Mouse (Mus musculus) left cerebral cortex, adult 18-20 months (tissue): ENCODE data around the gene Pappa. TPM values are rescaled to one million over a fixed set of nuclear protein-coding genes. Genes with fewer than 3 reads are reported as not detected.

Experiments used
- DNase-seq, 2 experiments: peaks; one replicate each; pipeline ENCODE4 v3.0.0; 2021 to 2022; ENCODE audit warnings: low spot score in 2 of 2, mixed read lengths in 1 of 2
- total RNA-seq, 2 experiments: library from RNA; stranded (reverse); gene quantifications; 2 replicates each; pipeline ENCODE4 v1.2.3; 2021

Gene Pappa
- total RNA-seq, 2 experiments from 2014 or later, result 0.37 to 0.56 TPM

GRCm38 (mm10) chr4:65163698-65164097 lies 39.7 kb downstream of the Pappa start:
- DNase-seq, result no peak

- DNase-seq, result no peak
These were observed 42.4 kb downstream of the Pappa start for GRCm38 (mm10) chr4:65166288-65166835.

GRCm38 (mm10) chr4:65174505-65174904 lies 50.5 kb downstream of the Pappa start:
- no peak for DNase-seq

- DNase-seq, result no peak
These were observed 54.2 kb downstream of the Pappa start for GRCm38 (mm10) chr4:65178146-65178545.

GRCm38 (mm10) chr4:65187236-65187635 lies 63.3 kb downstream of the Pappa start:
- no peak for DNase-seq

GRCm38 (mm10) chr4:65187716-65188115 lies 63.7 kb downstream of the Pappa start:
- no peak for DNase-seq

GRCm38 (mm10) chr4:65188921-65189485 lies 65.0 kb downstream of the Pappa start:
- no peak for DNase-seq

GRCm38 (mm10) chr4:65192810-65193209 lies 68.8 kb downstream of the Pappa start:
- no peak for DNase-seq

GRCm38 (mm10) chr4:65195971-65196370 lies 72.0 kb downstream of the Pappa start:
- no peak for DNase-seq

- DNase-seq, result no peak
These were observed 79.7 kb downstream of the Pappa start for GRCm38 (mm10) chr4:65203666-65204065.

- no peak for DNase-seq
These were observed 81.5 kb downstream of the Pappa start for GRCm38 (mm10) chr4:65205446-65205845.

GRCm38 (mm10) chr4:65209369-65210015 lies 85.5 kb downstream of the Pappa start:
- no peak for DNase-seq

GRCm38 (mm10) chr4:65216682-65217081 lies 92.7 kb downstream of the Pappa start:
- DNase-seq, result no peak

GRCm38 (mm10) chr4:65217651-65218364 lies 93.8 kb downstream of the Pappa start:
- DNase-seq, result no peak

GRCm38 (mm10) chr4:65223901-65224300 lies 99.9 kb downstream of the Pappa start:
- DNase-seq, result no peak

- DNase-seq, result no peak
These were observed 114.6 kb downstream of the Pappa start for GRCm38 (mm10) chr4:65238540-65238998.

GRCm38 (mm10) chr4:65242434-65242931 lies 118.5 kb downstream of the Pappa start:
- peak in 1 of 2 experiments; percentile 3 for DNase-seq

- DNase-seq, result no peak
These were observed 119.3 kb downstream of the Pappa start for GRCm38 (mm10) chr4:65243245-65243644.

- DNase-seq, result no peak
These were observed 121.0 kb downstream of the Pappa start for GRCm38 (mm10) chr4:65245015-65245414.

GRCm38 (mm10) chr4:65245440-65245839 lies 121.5 kb downstream of the Pappa start:
- DNase-seq, result no peak

GRCm38 (mm10) chr4:65252193-65252592 lies 128.2 kb downstream of the Pappa start:
- no peak for DNase-seq

GRCm38 (mm10) chr4:65254073-65254472 lies 130.1 kb downstream of the Pappa start:
- no peak for DNase-seq
